In the genomic region with DNA sequence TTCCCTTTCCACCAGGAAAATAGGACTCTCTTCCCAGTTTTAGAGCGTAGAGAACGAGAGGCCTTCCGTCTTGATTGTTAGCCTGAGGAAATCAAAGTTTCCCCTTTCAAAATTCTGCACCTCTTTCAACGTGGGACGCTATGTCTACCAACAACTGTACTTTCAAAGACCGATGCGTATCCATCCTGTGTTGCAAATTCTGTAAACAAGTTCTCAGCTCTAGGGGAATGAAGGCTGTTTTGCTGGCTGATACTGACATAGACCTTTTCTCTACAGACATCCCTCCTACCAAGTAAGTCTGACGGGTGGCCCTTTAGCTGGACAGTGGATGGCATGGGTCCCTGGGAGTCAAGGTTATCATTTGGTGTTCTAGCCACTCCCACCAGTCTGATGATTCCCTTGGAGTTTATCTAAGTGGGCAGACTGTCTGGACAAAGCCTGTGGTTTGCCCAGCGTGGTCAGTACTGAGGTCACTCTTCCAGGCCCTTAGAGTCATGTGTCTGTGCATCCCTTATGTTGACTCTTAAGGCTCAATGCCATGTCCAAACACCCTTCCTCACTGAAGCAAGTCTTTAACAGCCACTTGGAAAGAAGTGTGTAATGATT, we compare ENCODE assay signal across 8 mouse cellular contexts. TPM values are rescaled to one million over a fixed set of nuclear protein-coding genes. Genes with fewer than 3 reads are reported as not detected.
DNase-seq lines count a peak whose midpoint lies in the region; ATAC-seq and TF ChIP-seq lines count a peak whose summit lies in the region.

No protein-coding gene starts in this region.

- H3K4me2 ChIP-seq in forebrain, embryonic 13.5 days = peak overlapping the region; percentile 93
- peak overlapping the region; percentile 96 for H3K4me2 ChIP-seq in liver, embryonic 12.5 days
- peak overlapping the region; percentile 93 for H3K4me2 ChIP-seq in stomach, embryonic 15.5 days

- peak; percentile 93 for DNase-seq in heart, adult 11 months
- DNase-seq in heart, postnatal 36 days = no peak
- no peak for DNase-seq in urinary bladder, adult 2 months (ENCODE audit: low spot score)
- DNase-seq in adrenal gland, postnatal 4 days (ENCODE audit: low spot score in 2 of 2) = no peak

- H3K4me1 ChIP-seq in E14TG2a.4 (replicated peaks; ENCODE audit: low read depth, low read length) = peaks cover 41% of the 10 kb centered on the region
- peaks cover 47% of the 10 kb centered on the region for H3K4me1 ChIP-seq in forebrain, embryonic 13.5 days
- H3K4me1 ChIP-seq in liver, embryonic 12.5 days = peaks cover 50% of the 10 kb centered on the region
- H3K4me1 ChIP-seq in stomach, embryonic 15.5 days = peaks cover 20% of the 10 kb centered on the region

- no peak for ATAC-seq in forebrain, embryonic 13.5 days
- ATAC-seq in liver, embryonic 12.5 days = no peak
- no peak for ATAC-seq in stomach, embryonic 15.5 days (ENCODE audit: insufficient read depth, low FRiP score, low read depth)

- 2% methylated on average over 9 of the region's 9 CpGs for WGBS in forebrain, embryonic 13.5 days
- WGBS in liver, embryonic 12.5 days (ENCODE audit: insufficient replicate concordance) = under 1% methylated on average over 9 of the region's 9 CpGs
- 2% methylated on average over 9 of the region's 9 CpGs for WGBS in stomach, embryonic 15.5 days

- H3K36me3 ChIP-seq in E14TG2a.4 (ENCODE audit: insufficient read depth, low read length) = peaks cover 10% of the 10 kb centered on the region
- H3K36me3 ChIP-seq in forebrain, embryonic 13.5 days (ENCODE audit: poor library complexity, severe bottlenecking) = no peaks in the 10 kb centered on the region
- no peaks in the 10 kb centered on the region; the same call in 1 of the 2 replicates for H3K36me3 ChIP-seq in liver, embryonic 12.5 days
- no peaks in the 10 kb centered on the region for H3K36me3 ChIP-seq in stomach, embryonic 15.5 days

- TF ChIP-seq CTCF in E14TG2a.4 (conservative IDR thresholded peaks at IDR 0.05; ENCODE audit: low read length) = no peak

- peak overlapping the region; percentile 99 for H3K4me3 ChIP-seq in E14TG2a.4 (replicated peaks; ENCODE audit: low read length)
- peak overlapping the region; percentile 86 for H3K4me3 ChIP-seq in forebrain, embryonic 13.5 days
- H3K4me3 ChIP-seq in liver, embryonic 12.5 days = peak overlapping the region; percentile 75
- H3K4me3 ChIP-seq in stomach, embryonic 15.5 days (replicated peaks) = peak overlapping the region; percentile 82

- 0 out of 2 replicates have a peak overlapping the region, but pooled peaks have one; percentile 88 for H3K27ac ChIP-seq in forebrain, embryonic 13.5 days
- peak overlapping the region; percentile 96 for H3K27ac ChIP-seq in liver, embryonic 12.5 days
- peak overlapping the region; percentile 94 for H3K27ac ChIP-seq in stomach, embryonic 15.5 days

- peak overlapping the region; percentile 74 for H3K9ac ChIP-seq in forebrain, embryonic 13.5 days
- H3K9ac ChIP-seq in liver, embryonic 12.5 days = peak overlapping the region; percentile 83
- H3K9ac ChIP-seq in stomach, embryonic 15.5 days = 0 out of 2 replicates have a peak overlapping the region, but pooled peaks have one; percentile 10

- no peaks in the 10 kb centered on the region for H3K27me3 ChIP-seq in E14TG2a.4 (ENCODE audit: insufficient read depth, low read length)
- H3K27me3 ChIP-seq in forebrain, embryonic 13.5 days = no peaks in the 10 kb centered on the region
- no peaks in the 10 kb centered on the region for H3K27me3 ChIP-seq in liver, embryonic 12.5 days (replicated peaks)
- no peaks in the 10 kb centered on the region for H3K27me3 ChIP-seq in stomach, embryonic 15.5 days (replicated peaks)

- intact Hi-C loops in heart, postnatal 36 days (cut with DNase I) = loop anchor here (5.0 kb wide), 2 partner anchors 96 to 166 kb away; no protein-coding TSS in a partner anchor

- no peaks in the 10 kb centered on the region for H3K9me3 ChIP-seq in E14TG2a.4 (ENCODE audit: low read length)
- H3K9me3 ChIP-seq in forebrain, embryonic 13.5 days (replicated peaks) = no peaks in the 10 kb centered on the region
- H3K9me3 ChIP-seq in liver, embryonic 12.5 days (replicated peaks) = no peaks in the 10 kb centered on the region
- no peaks in the 10 kb centered on the region for H3K9me3 ChIP-seq in stomach, embryonic 15.5 days

RNA-seq across cellular contexts. Expression of a gene that starts 1.0 kb away (rescaled TPM):
- total RNA-seq in heart, postnatal 36 days (2021) = under 1 TPM; 0.81 to 1.00 TPM
- polyA plus RNA-seq in forebrain, embryonic 13.5 days (2015; fragmentation: Nextera tagmentation; extraction: Ambion mirVana) = 3.7 and 4.3 TPM in 2 replicates
- polyA plus RNA-seq in liver, embryonic 12.5 days (2016; fragmentation: Nextera tagmentation; extraction: Ambion mirVana) = 3.4 and 3.7 TPM in 2 replicates
- polyA plus RNA-seq in stomach, embryonic 15.5 days (2015; fragmentation: Nextera tagmentation; extraction: Ambion mirVana) = 3.0 and 3.1 TPM in 2 replicates
- polyA plus RNA-seq in urinary bladder, adult 2 months (2012; rRNA removed) = 0.81 and 0.99 TPM in 2 replicates
- 1 to 10 TPM; 1.4 to 1.5 TPM for total RNA-seq in adrenal gland, postnatal 4 days (2021)

RNA-seq across cellular contexts. Expression of a gene that starts 1.5 kb away (rescaled TPM):
- 10 to 100 TPM; 21.1 to 24.1 TPM for total RNA-seq in heart, postnatal 36 days (2021)
- polyA plus RNA-seq in forebrain, embryonic 13.5 days (2015; fragmentation: Nextera tagmentation; extraction: Ambion mirVana) = 14.5 and 16.8 TPM in 2 replicates
- polyA plus RNA-seq in liver, embryonic 12.5 days (2016; fragmentation: Nextera tagmentation; extraction: Ambion mirVana) = 5.8 and 7.8 TPM in 2 replicates
- 9.5 and 13.0 TPM in 2 replicates for polyA plus RNA-seq in stomach, embryonic 15.5 days (2015; fragmentation: Nextera tagmentation; extraction: Ambion mirVana)
- polyA plus RNA-seq in urinary bladder, adult 2 months (2012; rRNA removed) = 19.3 and 24.2 TPM in 2 replicates
- total RNA-seq in adrenal gland, postnatal 4 days (2021) = 10 to 100 TPM; 40.3 to 42.2 TPM

Comparison
In these comparisons a context has a peak if more than half of its experiments do, and no peak if none do; other contexts are left out.
1. H3K9ac ChIP-seq: peak in every context shown above with its lines; median percentile 83 in liver, embryonic 12.5 days; 74 in forebrain, embryonic 13.5 days; 10 in stomach, embryonic 15.5 days.